Mouse (Mus musculus): ENCODE results near the gene Gm45233. TPM values are rescaled to one million over a fixed set of nuclear protein-coding genes. Genes with fewer than 3 reads are reported as not detected.

Gm45233 gene
- 1.0 and 3.2 TPM in 2 replicates for polyA plus RNA-seq (2012; rRNA removed)
- polyA plus RNA-seq (2014; fragmentation: Nextera tagmentation; extraction: Ambion mirVana), result 0.26 and 0.63 TPM in 2 replicates

DNA sequence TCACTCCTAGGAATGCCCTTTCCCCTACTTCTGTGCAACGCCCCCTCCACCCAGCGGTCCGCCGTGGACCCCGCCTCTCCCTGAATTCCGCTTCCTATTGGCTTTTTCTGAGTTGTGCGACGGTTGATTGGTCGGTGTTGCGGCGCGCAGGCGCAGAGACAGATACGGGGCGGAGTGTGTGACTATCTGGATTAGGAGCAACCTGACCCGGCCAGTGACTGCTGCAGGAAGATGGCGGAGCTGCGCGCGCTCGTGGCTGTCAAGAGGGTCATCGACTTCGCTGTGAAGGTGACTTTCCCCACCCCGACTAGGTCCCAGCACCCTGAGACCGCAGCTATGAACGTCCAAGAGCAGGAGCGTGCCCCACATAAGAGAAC, at the start of gene Gm45233, which contains the start of gene Etfb:
Gm45233 (plus strand) TSS at position 212 of the 377 bp plus-strand sequence.
Etfb (plus strand) TSS at position 167 of the 377 bp plus-strand sequence.
- under 1% methylated on average over 27 of the region's 27 CpGs for WGBS
- TF ChIP-seq POLR2A (IDR thresholded peaks at IDR 0.05; ENCODE audit: borderline replicate concordance, extremely low read depth, insufficient read depth, insufficient read length), result no peak
- peak within 1 kb of the TSS; percentile 65 for H3K9ac ChIP-seq (ENCODE audit: low read depth, low read length, severe bottlenecking)
- peaks cover 22% of the 10 kb centered on the region for H3K4me1 ChIP-seq (ENCODE audit: control insufficient read depth, insufficient read depth, low read length)
- H3K27ac ChIP-seq (replicated peaks; ENCODE audit: low read depth, low read length), result peak within 1 kb of the TSS; percentile 93
- DNase-seq (ENCODE audit: low spot score) (peak; percentile 94), ATAC-seq (ENCODE audit: low FRiP score, low read depth) (peak; percentile 98)
- no peaks in the 10 kb centered on the region for H3K27me3 ChIP-seq (ENCODE audit: control insufficient read depth, insufficient read depth, low read length)
- H3K4me3 ChIP-seq (replicated peaks; ENCODE audit: low read length), result peak within 1 kb of the TSS; percentile 46
- H3K9me3 ChIP-seq (ENCODE audit: control insufficient read depth, low read length), result no peaks in the 10 kb centered on the region
- H3K4me2 ChIP-seq (replicated peaks; ENCODE audit: low read depth, low read length, severe bottlenecking), result peak within 1 kb of the TSS; percentile 84
- no peaks in the 10 kb centered on the region for H3K36me3 ChIP-seq (ENCODE audit: control insufficient read depth, insufficient read depth, low read length)

DNA sequence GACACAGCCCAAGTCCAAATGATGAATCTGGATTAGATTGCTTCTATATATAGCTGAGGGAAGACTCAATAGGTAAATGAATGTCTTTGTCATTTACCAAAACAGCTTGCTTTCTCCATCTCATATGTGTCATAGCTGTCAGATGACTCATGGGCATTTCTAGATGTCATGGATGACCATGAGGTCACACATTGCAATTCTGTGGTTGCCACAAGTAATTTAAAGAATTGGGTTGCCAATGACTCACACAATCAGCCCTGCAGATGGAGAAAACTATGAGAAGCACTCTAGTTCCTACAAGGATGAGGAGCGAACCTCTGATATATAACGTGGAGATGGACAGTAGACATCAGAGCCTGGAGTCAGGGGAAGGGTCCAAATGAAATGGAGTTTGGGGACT, 44.4 kb upstream of the Gm45233 start:
- Histone ChIP-seq H3K27ac (replicated peaks; ENCODE audit: low read depth, low read length) (no peak overlapping the region), H3K9me3 (ENCODE audit: control insufficient read depth, low read length) (no peaks in the 10 kb centered on the region), H3K36me3 (ENCODE audit: control insufficient read depth, insufficient read depth, low read length) (no peaks in the 10 kb centered on the region), H3K4me3 (replicated peaks; ENCODE audit: low read length) (no peak overlapping the region), H3K4me2 (replicated peaks; ENCODE audit: low read depth, low read length, severe bottlenecking) (no peak overlapping the region), H3K27me3 (ENCODE audit: control insufficient read depth, insufficient read depth, low read length) (no peaks in the 10 kb centered on the region), H3K4me1 (ENCODE audit: control insufficient read depth, insufficient read depth, low read length) (no peaks in the 10 kb centered on the region), H3K9ac (ENCODE audit: low read depth, low read length, severe bottlenecking) (no peak overlapping the region)
- ATAC-seq (ENCODE audit: low FRiP score, low read depth) (no peak), DNase-seq (ENCODE audit: low spot score) (no peak)
- WGBS, result 76% methylated on average over 2 of the region's 2 CpGs
- no peak for TF ChIP-seq POLR2A (IDR thresholded peaks at IDR 0.05; ENCODE audit: borderline replicate concordance, extremely low read depth, insufficient read depth, insufficient read length)

- no peak overlapping the region for H3K27ac ChIP-seq (replicated peaks; ENCODE audit: low read depth, low read length)
- H3K9me3 ChIP-seq (ENCODE audit: control insufficient read depth, low read length), result no peaks in the 10 kb centered on the region
- no peak overlapping the region for H3K4me3 ChIP-seq (replicated peaks; ENCODE audit: low read length)
- H3K9ac ChIP-seq (ENCODE audit: low read depth, low read length, severe bottlenecking), result no peak overlapping the region
- DNase-seq (ENCODE audit: low spot score), result no peak
- H3K4me2 ChIP-seq (replicated peaks; ENCODE audit: low read depth, low read length, severe bottlenecking), result no peak overlapping the region
- ATAC-seq (ENCODE audit: low FRiP score, low read depth), result no peak
- WGBS, result 21% methylated on average over 2 of the region's 2 CpGs
- H3K4me1 ChIP-seq (ENCODE audit: control insufficient read depth, insufficient read depth, low read length), result no peaks in the 10 kb centered on the region
- TF ChIP-seq POLR2A (IDR thresholded peaks at IDR 0.05; ENCODE audit: borderline replicate concordance, extremely low read depth, insufficient read depth, insufficient read length), result no peak
- H3K36me3 ChIP-seq (ENCODE audit: control insufficient read depth, insufficient read depth, low read length), result no peaks in the 10 kb centered on the region
- no peaks in the 10 kb centered on the region for H3K27me3 ChIP-seq (ENCODE audit: control insufficient read depth, insufficient read depth, low read length)
These were observed 41.2 kb upstream of the Gm45233 start for GRCm38 (mm10) chr7:43402718-43403117.

DNA sequence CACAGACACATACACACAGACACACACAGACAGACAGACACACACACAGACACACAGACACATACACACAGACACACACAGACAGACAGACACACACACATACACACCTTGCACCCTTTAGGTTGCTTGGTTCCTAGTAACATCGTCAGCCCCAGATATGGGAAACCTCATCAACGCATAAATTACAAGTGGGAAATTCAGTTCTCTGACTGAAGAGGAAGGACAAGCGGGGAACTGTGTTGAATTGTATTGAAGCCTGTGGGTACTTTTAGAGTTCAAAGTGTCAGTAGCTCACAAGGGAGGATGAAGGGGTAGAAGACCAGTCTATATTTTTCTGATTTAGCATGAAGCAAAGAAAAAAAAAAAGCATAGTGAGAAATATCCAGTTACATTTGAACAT, 36.4 kb upstream of the Gm45233 start:
- ATAC-seq (ENCODE audit: low FRiP score, low read depth) (no peak), DNase-seq (ENCODE audit: low spot score) (no peak)
- Histone ChIP-seq H3K4me3 (replicated peaks; ENCODE audit: low read length) (no peak overlapping the region), H3K36me3 (ENCODE audit: control insufficient read depth, insufficient read depth, low read length) (no peaks in the 10 kb centered on the region), H3K9ac (ENCODE audit: low read depth, low read length, severe bottlenecking) (no peak overlapping the region), H3K27ac (replicated peaks; ENCODE audit: low read depth, low read length) (no peak overlapping the region), H3K27me3 (ENCODE audit: control insufficient read depth, insufficient read depth, low read length) (no peaks in the 10 kb centered on the region), H3K4me1 (ENCODE audit: control insufficient read depth, insufficient read depth, low read length) (no peaks in the 10 kb centered on the region), H3K9me3 (ENCODE audit: control insufficient read depth, low read length) (no peaks in the 10 kb centered on the region), H3K4me2 (replicated peaks; ENCODE audit: low read depth, low read length, severe bottlenecking) (no peak overlapping the region)
- TF ChIP-seq POLR2A (IDR thresholded peaks at IDR 0.05; ENCODE audit: borderline replicate concordance, extremely low read depth, insufficient read depth, insufficient read length), result no peak
- WGBS, result 85% methylated on average over 3 of the region's 3 CpGs

- Histone ChIP-seq H3K27ac (replicated peaks; ENCODE audit: low read depth, low read length) (no peak within 1 kb of the TSS), H3K4me3 (replicated peaks; ENCODE audit: low read length) (no peak within 1 kb of the TSS), H3K4me2 (replicated peaks; ENCODE audit: low read depth, low read length, severe bottlenecking) (no peak within 1 kb of the TSS), H3K36me3 (ENCODE audit: control insufficient read depth, insufficient read depth, low read length) (no peaks in the 10 kb centered on the region), H3K4me1 (ENCODE audit: control insufficient read depth, insufficient read depth, low read length) (no peaks in the 10 kb centered on the region), H3K9me3 (ENCODE audit: control insufficient read depth, low read length) (no peaks in the 10 kb centered on the region), H3K27me3 (ENCODE audit: control insufficient read depth, insufficient read depth, low read length) (no peaks in the 10 kb centered on the region), H3K9ac (ENCODE audit: low read depth, low read length, severe bottlenecking) (no peak within 1 kb of the TSS)
- WGBS, result 64% methylated on average over 4 of the region's 4 CpGs
- TF ChIP-seq POLR2A (IDR thresholded peaks at IDR 0.05; ENCODE audit: borderline replicate concordance, extremely low read depth, insufficient read depth, insufficient read length), result no peak
- ATAC-seq (ENCODE audit: low FRiP score, low read depth), result no peak
- no peak for DNase-seq (ENCODE audit: low spot score)
These were observed 35.8 kb upstream of the Gm45233 start, which contains the start of gene Siglecg for GRCm38 (mm10) chr7:43408131-43408553. Gene Siglecg, plus strand, starts transcription at chr7:43408204.

Data from limb, embryonic 14.5 days (tissue).